Mouse (Mus musculus) megakaryocyte-erythroid progenitor cell, adult 5 weeks (primary cell): ENCODE measurements around the gene Slc10a7. TPM values are rescaled to one million over a fixed set of nuclear protein-coding genes. Genes with fewer than 3 reads are reported as not detected.

Experiments used
- polyA plus RNA-seq: library from polyadenylated mRNA; stranded (reverse); fragments of >175 nt; gene quantifications from 2 replicates; pipeline ENCODE4 v1.2.3, GENCODE M21; 2012

Gene Slc10a7
- polyA plus RNA-seq, result 8.4 and 9.2 TPM in 2 replicates

DNA sequence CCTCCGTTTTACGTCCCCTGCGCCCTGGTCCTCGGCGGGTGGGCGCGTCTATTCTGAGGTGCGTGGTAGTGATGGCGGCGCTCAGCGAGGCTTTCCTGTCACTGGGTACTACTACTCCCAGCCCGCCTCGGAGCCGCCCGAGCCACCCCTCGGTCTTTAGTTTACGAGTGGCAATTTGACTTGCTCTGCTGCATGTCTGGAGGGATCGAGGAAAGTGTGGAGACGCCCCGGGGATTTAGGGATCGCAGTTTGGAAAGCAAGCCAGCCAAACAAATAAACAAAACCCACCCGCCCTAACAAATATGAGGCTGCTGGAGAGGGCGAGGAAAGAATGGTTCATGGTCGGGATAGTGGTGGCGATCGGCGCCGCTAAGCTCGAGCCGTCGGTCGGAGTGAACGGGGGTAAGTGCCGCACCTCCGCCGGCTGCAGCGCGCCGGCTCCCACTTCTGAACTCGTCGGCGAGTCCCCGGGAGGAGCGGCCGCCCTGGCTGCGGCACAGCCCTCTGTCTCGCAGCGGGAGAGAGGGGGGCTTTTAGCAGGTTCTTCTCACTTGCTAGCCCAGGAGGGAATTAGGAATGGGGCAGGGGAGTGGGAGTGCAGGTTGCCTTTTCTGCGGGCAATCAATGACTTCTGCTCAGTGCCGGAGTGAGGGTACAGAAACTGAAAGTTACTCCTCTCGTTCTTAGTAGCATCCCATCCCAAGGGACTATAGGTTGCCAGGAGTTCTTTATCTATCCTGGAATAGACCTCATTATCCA is at the start of gene Slc10a7:
Slc10a7 (plus strand) TSS at position 74 of the 759 bp plus-strand sequence.

DNA sequence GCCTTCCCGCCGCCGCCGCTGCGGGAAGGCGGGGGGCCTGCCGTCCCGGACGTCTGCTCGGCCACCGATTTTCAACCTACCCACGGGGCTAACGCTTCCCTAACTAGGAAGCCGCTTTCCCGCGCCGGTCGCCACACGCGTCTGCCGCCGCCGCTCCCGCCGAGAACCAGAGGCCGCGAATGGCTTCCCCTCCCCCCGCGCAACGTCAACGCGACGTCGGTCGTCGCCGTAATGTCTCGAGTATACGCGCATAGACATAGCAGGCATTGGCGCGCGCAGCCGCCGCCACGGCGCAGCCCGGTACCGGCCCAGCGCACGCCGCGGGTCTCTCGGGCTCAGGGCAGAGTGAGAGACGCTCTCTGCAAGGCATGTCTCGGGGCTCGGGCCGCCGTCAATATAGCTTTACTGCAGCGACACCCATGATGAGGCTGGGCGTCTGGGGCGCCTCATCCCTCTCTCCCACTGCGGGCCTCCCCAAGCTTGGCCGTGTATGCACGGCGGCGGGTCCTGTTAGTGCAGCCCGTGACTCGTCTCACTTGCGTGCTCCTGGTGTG is 350 bp upstream of the Slc10a7 start, which contains the start of gene Rbmxl1:
Rbmxl1 (minus strand) TSS at position 180 of the 554 bp plus-strand sequence.

Other genes starting within 250 kb of the Slc10a7 start
- not detected in 2 replicates for gene Pou4f2, start 72.7 kb upstream of the Slc10a7 start, polyA plus RNA-seq
- gene Rbmxl1, start 448 bp upstream of the Slc10a7 start, polyA plus RNA-seq, result 101 and 104 TPM in 2 replicates